Mouse (Mus musculus) cerebellum, adult 11 months (tissue): ENCODE measurements around the gene Ufm1.
A peak's percentile ranks its signal among the peaks of the same experiment; 100 is the strongest.

Experiments
- DNase-seq: peaks from one replicate; pipeline ENCODE4 v3.0.0; 2022

Gene Ufm1

GRCm38 (mm10) chr3:53863383-53864220, at the start of gene Ufm1:
Gene Ufm1, minus strand, starts transcription at chr3:53863830.
- DNase-seq: peak; percentile 91

GRCm38 (mm10) chr3:53890619-53891540, 27.2 kb upstream of the Ufm1 start:
- no peak for DNase-seq

GRCm38 (mm10) chr3:53871596-53871995, 8.0 kb upstream of the Ufm1 start:
- no peak for DNase-seq

GRCm38 (mm10) chr3:53870482-53870881, 6.9 kb upstream of the Ufm1 start:
- DNase-seq: no peak

GRCm38 (mm10) chr3:53869263-53869662, 5.6 kb upstream of the Ufm1 start:
- no peak for DNase-seq

- no peak for DNase-seq
These were observed 4.6 kb upstream of the Ufm1 start for GRCm38 (mm10) chr3:53868212-53868611.

- DNase-seq: no peak
These were observed 8.8 kb downstream of the Ufm1 start for GRCm38 (mm10) chr3:53854831-53855230.

- no peak for DNase-seq
These were observed 9.4 kb downstream of the Ufm1 start for GRCm38 (mm10) chr3:53854261-53854660.

- no peak for DNase-seq
These were observed 15.4 kb downstream of the Ufm1 start for GRCm38 (mm10) chr3:53848262-53848661.

- DNase-seq: no peak
These were observed 15.9 kb downstream of the Ufm1 start for GRCm38 (mm10) chr3:53847726-53848125.

- no peak for DNase-seq
These were observed 17.3 kb downstream of the Ufm1 start for GRCm38 (mm10) chr3:53846206-53846928.

GRCm38 (mm10) chr3:53844786-53845185, 18.8 kb downstream of the Ufm1 start, which contains the start of gene Gm10985:
Gene Gm10985, plus strand, starts transcription at chr3:53845086.
- no peak for DNase-seq

GRCm38 (mm10) chr3:53834238-53834637, 29.4 kb downstream of the Ufm1 start:
- DNase-seq: no peak

GRCm38 (mm10) chr3:53813421-53813977, 50.1 kb downstream of the Ufm1 start:
- DNase-seq: no peak
